Mouse (Mus musculus) liver, embryonic 14.5 days (tissue): ENCODE measurements at regions not wholly inside any gene's neighbourhood (a gene's known extent, or its start where the extent isn't known, plus 50 kb on each side); places are given as distances from the start of the nearest gene placed in this dataset.
A peak's percentile ranks its signal among the peaks of the same experiment; 100 is the strongest.

Experiments used
- ATAC-seq: fragments of 200-750 bp; cut with Nextera tagmentation; 2 replicates; pipeline ENCODE4 v1.8.0; 2017; ENCODE audit warnings: moderate number of reproducible peaks, mild to moderate bottlenecking, moderate library complexity; ENCODE audit not compliant: insufficient read depth
- DNase-seq, 3 experiments: peaks; one replicate each; pipeline ENCODE4 v3.0.0-alpha.2; 2012 to 2013; ENCODE audit warnings: low read depth in 3 of 3, low spot score in 3 of 3
- H3K27ac ChIP-seq: fragments of 300-500 bp; sonication (generic); 2 replicates; pipeline ENCODE4 v1.5.1; 2014; ENCODE audit warnings: moderate library complexity, mild to moderate bottlenecking, control low read depth, inconsistent platforms
- H3K27me3 ChIP-seq: fragments of 300-500 bp; sonication (generic); 2 replicates; pipeline ENCODE4 v1.6.1; 2014; ENCODE audit warnings: mild to moderate bottlenecking, low read length, moderate library complexity; ENCODE audit not compliant: control insufficient read depth, insufficient read depth
- H3K36me3 ChIP-seq: fragments of 300-500 bp; sonication (generic); replicated peaks from 2 replicates; pipeline ENCODE4 v1.6.1; 2014; ENCODE audit warnings: low read depth; ENCODE audit not compliant: control insufficient read depth, insufficient read depth
- H3K4me1 ChIP-seq, 2 experiments: fragments of 200-500 bp in 1 of 2; fragments of 300-500 bp in 1 of 2; sonication (generic) in 1 of 2; replicated peaks; 2 replicates each; pipeline ENCODE4 v1.6.1; 2012 to 2014; ENCODE audit warnings: antibody characterized with exemption in 1 of 2, inconsistent platforms in 1 of 2, low read length in 1 of 2; ENCODE audit not compliant: control insufficient read depth in 2 of 2, insufficient read depth in 2 of 2
- H3K4me2 ChIP-seq: fragments of 300-500 bp; sonication (generic); 2 replicates; pipeline ENCODE4 v1.6.1; 2014; ENCODE audit warnings: low read depth, mild to moderate bottlenecking, control low read depth, moderate library complexity
- H3K4me3 ChIP-seq, 2 experiments: fragments of 200-500 bp in 1 of 2; fragments of 300-500 bp in 1 of 2; sonication (generic) in 1 of 2; 2 replicates each; pipeline ENCODE4 v1.5.1; 2012 to 2014; ENCODE audit warnings: low read depth in 2 of 2, low read length in 2 of 2, mild to moderate bottlenecking in 2 of 2, control low read depth in 1 of 2, inconsistent platforms in 1 of 2, moderate library complexity in 1 of 2; ENCODE audit not compliant: insufficient read depth in 1 of 2
- H3K9ac ChIP-seq: fragments of 300-500 bp; sonication (generic); replicated peaks from 2 replicates; pipeline ENCODE4 v1.6.1; 2014; ENCODE audit warnings: mild to moderate bottlenecking, control low read depth, moderate library complexity
- H3K9me3 ChIP-seq: fragments of 300-500 bp; sonication (generic); 2 replicates; pipeline ENCODE4 v1.6.1; 2016; ENCODE audit warnings: low read length, mixed read lengths; ENCODE audit not compliant: control insufficient read depth
- CTCF ChIP-seq: IDR thresholded peaks from 2 replicates; pipeline ENCODE4 v1.5.1; 2016; ENCODE audit warnings: antibody characterized with exemption, low read depth, control low read depth
- EP300 ChIP-seq: IDR thresholded peaks from 2 replicates; pipeline ENCODE4 v1.6.1; 2016; ENCODE audit warnings: antibody characterized with exemption, low read depth
- WGBS: fragments of 180-500 bp; shearing (Covaris S2); extraction: QIAGEN DNeasy Blood & Tissue Kit; methylation state at CpG from one replicate; pipeline ENCODE4 v1.1.7; 2014; ENCODE audit not compliant: insufficient replicate concordance; 5-methylcytosine and 5-hydroxymethylcytosine counted together

- Histone ChIP-seq H3K4me3 (no peak overlapping the region), H3K4me2 (no peak overlapping the region; the same call in 1 of the 2 replicates), H3K4me1 (peaks cover 2% of the 10 kb centered on the region in 2 experiments; a peak in 1 of 4 replicates), H3K27ac (no peak overlapping the region), H3K9ac (no peak overlapping the region), H3K36me3 (no peaks in the 10 kb centered on the region), H3K9me3 (no peaks in the 10 kb centered on the region), H3K27me3 (no peaks in the 10 kb centered on the region)
- 32% methylated on average over 10 of the region's 10 CpGs for WGBS
- DNase-seq: no peak
- peak; percentile 39; the same call in 1 of the 2 replicates for ATAC-seq
- no peak for TF ChIP-seq EP300
- TF ChIP-seq CTCF: no peak
Observed at GRCm38 (mm10) chr17:64491922-64492353, 108.6 kb upstream of the Man2a1 start.

- Histone ChIP-seq H3K27me3 (no peaks in the 10 kb centered on the region), H3K36me3 (no peaks in the 10 kb centered on the region), H3K4me3 (no peak overlapping the region), H3K9me3 (no peaks in the 10 kb centered on the region), H3K9ac (no peak overlapping the region), H3K27ac (no peak overlapping the region), H3K4me1 (peaks cover 2% of the 10 kb centered on the region in 2 experiments; a peak in 1 of 4 replicates), H3K4me2 (no peak overlapping the region)
- no peak for TF ChIP-seq EP300
- TF ChIP-seq CTCF: peak; percentile 64
- WGBS: 45% methylated on average over 7 of the region's 9 CpGs
- ATAC-seq: no peak
- no peak for DNase-seq
Observed at GRCm38 (mm10) chr17:64492614-64493269, 107.8 kb upstream of the Man2a1 start.

- ATAC-seq: no peak
- Histone ChIP-seq H3K36me3 (no peaks in the 10 kb centered on the region), H3K9me3 (no peaks in the 10 kb centered on the region), H3K27ac (no peak overlapping the region), H3K4me3 (no peak overlapping the region), H3K9ac (no peak overlapping the region), H3K4me1 (no peaks in the 10 kb centered on the region), H3K4me2 (no peak overlapping the region), H3K27me3 (no peaks in the 10 kb centered on the region)
- WGBS: 54% methylated on average over 15 of the region's 15 CpGs
- DNase-seq: no peak
- peak; percentile 42 for TF ChIP-seq CTCF
- no peak for TF ChIP-seq EP300
Observed at GRCm38 (mm10) chr17:64499281-64499997, 101.1 kb upstream of the Man2a1 start.

GRCm38 (mm10) chr17:64502376-64502775 lies 98.2 kb upstream of the Man2a1 start:
- DNase-seq: no peak
- Histone ChIP-seq H3K4me3 (no peak overlapping the region), H3K4me1 (no peaks in the 10 kb centered on the region), H3K9ac (no peak overlapping the region), H3K36me3 (no peaks in the 10 kb centered on the region), H3K9me3 (no peaks in the 10 kb centered on the region), H3K27me3 (no peaks in the 10 kb centered on the region), H3K4me2 (no peak overlapping the region), H3K27ac (no peak overlapping the region)
- TF ChIP-seq CTCF: no peak
- 42% methylated on average over 2 of the region's 2 CpGs for WGBS
- no peak for ATAC-seq

- Histone ChIP-seq H3K27ac (no peak overlapping the region), H3K4me2 (no peak overlapping the region), H3K9me3 (no peaks in the 10 kb centered on the region), H3K4me1 (no peaks in the 10 kb centered on the region), H3K4me3 (no peak overlapping the region), H3K9ac (no peak overlapping the region), H3K36me3 (no peaks in the 10 kb centered on the region), H3K27me3 (no peaks in the 10 kb centered on the region)
- DNase-seq: no peak
- ATAC-seq: no peak
- WGBS: 54% methylated on average over 2 of the region's 2 CpGs
- TF ChIP-seq CTCF (no peak), EP300 (no peak)
Observed at GRCm38 (mm10) chr17:64505956-64506355, 94.6 kb upstream of the Man2a1 start.
